Mouse (Mus musculus) activated CD4-positive, CD25-positive, alpha-beta regulatory T cell, adult 4 months (primary cell): Measurements from ENCODE around the gene Id1. TPM values are rescaled to one million over a fixed set of nuclear protein-coding genes. Genes with fewer than 3 reads are reported as not detected.

ENCODE experiments used
- ATAC-seq: one replicate; pipeline ENCODE4 v1.8.0; 2017
- polyA plus RNA-seq, 2 experiments: library from polyadenylated mRNA; unstranded; fragments of 100-300 nt; shearing (Covaris generic); gene quantifications; one replicate each; pipeline ENCODE4 v1.2.1; 2017

The Id1 gene
- polyA plus RNA-seq, 2 experiments from 2014 or later = 0.56 to 0.97 TPM

DNA sequence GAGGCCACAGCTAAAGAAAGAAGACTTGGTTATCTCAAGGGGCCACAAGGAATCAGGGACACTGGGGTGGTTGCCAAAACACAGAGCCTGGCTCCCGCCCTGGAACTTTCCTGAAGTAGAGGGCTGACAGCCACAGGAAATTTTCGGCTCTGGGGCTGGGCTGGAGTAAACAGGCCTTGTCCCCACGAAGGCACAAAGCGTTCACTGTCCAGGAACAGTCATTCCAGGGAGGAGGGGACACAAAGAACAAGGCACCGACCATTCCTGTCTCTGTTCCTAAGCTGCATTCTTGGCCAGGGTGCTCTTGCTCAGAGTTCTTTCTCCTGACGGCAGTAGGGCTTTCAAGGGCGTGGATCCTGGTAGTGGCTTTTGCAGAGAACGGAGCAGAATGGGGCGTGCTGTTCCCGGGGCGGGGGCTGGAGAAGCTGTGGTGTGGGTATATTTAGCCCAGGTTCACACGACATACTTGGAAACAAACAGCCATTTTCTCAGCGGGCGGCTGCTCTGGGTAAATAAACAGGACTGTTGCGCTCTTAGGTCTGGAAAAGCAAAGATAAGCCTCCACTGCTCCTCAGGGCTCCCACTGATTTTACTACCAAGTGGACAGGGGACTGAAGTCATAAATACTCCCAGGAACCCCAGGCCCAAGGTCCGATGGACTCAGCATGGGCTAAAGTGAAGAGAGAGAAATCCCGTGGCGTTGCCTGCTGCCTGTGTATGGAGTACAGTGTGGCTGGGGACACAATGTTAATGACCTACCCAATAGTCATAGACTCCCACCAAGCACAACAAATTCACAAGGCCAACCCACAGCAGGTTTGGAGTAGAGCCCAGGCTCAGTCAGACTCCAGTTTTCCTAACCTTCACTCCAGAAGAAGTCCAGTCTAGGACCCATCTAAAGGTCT, 49.6 kb downstream of the Id1 start:
- no peak for ATAC-seq

Other genes with a start within 250 kb of the Id1 start
- gene Defb22, start 246.1 kb upstream of the Id1 start, polyA plus RNA-seq = not detected
- gene Defb26, start 224.6 kb upstream of the Id1 start, polyA plus RNA-seq = not detected
- gene Defb28, start 218.0 kb upstream of the Id1 start, polyA plus RNA-seq = not detected
- gene Defb29, start 196.2 kb upstream of the Id1 start, polyA plus RNA-seq = not detected
- not detected for gene Gm17416, start 166.9 kb upstream of the Id1 start, polyA plus RNA-seq
- gene Defb21, start 163.5 kb upstream of the Id1 start, polyA plus RNA-seq = not detected
- gene Defb19, start 155.9 kb upstream of the Id1 start, polyA plus RNA-seq = not detected
- gene Defb45, start 136.9 kb upstream of the Id1 start, polyA plus RNA-seq = not detected
- gene Defb36, start 131.9 kb upstream of the Id1 start, polyA plus RNA-seq = not detected
- gene Defb25, start 113.2 kb upstream of the Id1 start, polyA plus RNA-seq = not detected
- gene Rem1, start 109.3 kb upstream of the Id1 start, polyA plus RNA-seq = not detected
- gene H13, start 66.8 kb upstream of the Id1 start, polyA plus RNA-seq = 10 to 100 TPM; 72.7 to 82.3 TPM
- gene Mcts2, start 49.2 kb upstream of the Id1 start, polyA plus RNA-seq = 1 to 10 TPM; 2.1 to 2.5 TPM
- not detected for gene Cox4i2, start 17.9 kb downstream of the Id1 start, polyA plus RNA-seq
- 10 to 100 TPM; 52.4 to 59.9 TPM for gene Bcl2l1, start 95.5 kb downstream of the Id1 start, polyA plus RNA-seq
- 10 to 100 TPM; 21.3 to 23.3 TPM for gene Tpx2, start 111.7 kb downstream of the Id1 start, polyA plus RNA-seq
- not detected for gene Mylk2, start 175.1 kb downstream of the Id1 start, polyA plus RNA-seq
- not detected for gene Foxs1, start 197.0 kb downstream of the Id1 start, polyA plus RNA-seq
- gene Dusp15, start 215.4 kb downstream of the Id1 start, polyA plus RNA-seq = not detected
- gene Ttll9, start 226.2 kb downstream of the Id1 start, polyA plus RNA-seq = 1 to 10 TPM; 1.2 to 1.3 TPM